Mouse (Mus musculus): ENCODE data around the gene Rhoa. TPM values are rescaled to one million over a fixed set of nuclear protein-coding genes. Genes with fewer than 3 reads are reported as not detected.
"Not testable (repeated sequence)": the region's sequence is repeated elsewhere in the genome, so short reads cannot be mapped to it uniquely, and the experiment has no call there.

Rhoa gene
- polyA plus RNA-seq (2015; fragmentation: Nextera tagmentation; extraction: Ambion mirVana) = 437 and 448 TPM in 2 replicates

- Histone ChIP-seq H3K4me3 (peak within 1 kb of the TSS; percentile 94), H3K9ac (peak within 1 kb of the TSS; percentile 98), H3K27me3 (no peaks in the 10 kb centered on the region), H3K27ac (peak within 1 kb of the TSS; percentile 100), H3K4me2 (peak within 1 kb of the TSS; percentile 86), H3K4me1 (peaks cover 27% of the 10 kb centered on the region), H3K36me3 (peaks cover 31% of the 10 kb centered on the region), H3K9me3 (no peaks in the 10 kb centered on the region)
- ATAC-seq (ENCODE audit: insufficient number of reproducible peaks, insufficient read depth, low FRiP score, low TSS enrichment, low read depth) = peak; percentile 98
- under 1% methylated on average over 78 of the region's 81 CpGs for WGBS
These were observed at the start of gene Rhoa, which contains the start of gene Tcta for GRCm38 (mm10) chr9:108305629-108306520. Rhoa (plus strand) TSS chr9:108306129. Tcta (minus strand) TSS chr9:108306160.

- H3K36me3 ChIP-seq = no peaks in the 10 kb centered on the region
- H3K27me3 ChIP-seq = no peaks in the 10 kb centered on the region
- no peaks in the 10 kb centered on the region for H3K9me3 ChIP-seq
- WGBS = 83% methylated on average over 4 of the region's 4 CpGs
- H3K9ac ChIP-seq = no peak overlapping the region
- ATAC-seq (ENCODE audit: insufficient number of reproducible peaks, insufficient read depth, low FRiP score, low TSS enrichment, low read depth) = no peak
- H3K4me1 ChIP-seq = peaks cover 22% of the 10 kb centered on the region
- H3K4me2 ChIP-seq = no peak overlapping the region
- no peak overlapping the region for H3K27ac ChIP-seq
- no peak overlapping the region for H3K4me3 ChIP-seq
These were observed 45.4 kb upstream of the Rhoa start for GRCm38 (mm10) chr9:108260526-108260925.

- no peaks in the 10 kb centered on the region for H3K36me3 ChIP-seq
- no peaks in the 10 kb centered on the region for H3K9me3 ChIP-seq
- peaks cover 22% of the 10 kb centered on the region for H3K4me1 ChIP-seq
- H3K27ac ChIP-seq = no peak overlapping the region
- no peaks in the 10 kb centered on the region for H3K27me3 ChIP-seq
- 0 out of 2 replicates have a peak overlapping the region, but pooled peaks have one; percentile 11 for H3K9ac ChIP-seq
- H3K4me2 ChIP-seq = peak overlapping the region; percentile 76
- 76% methylated on average over 7 of the region's 7 CpGs for WGBS
- H3K4me3 ChIP-seq = 0 out of 2 replicates have a peak overlapping the region, but pooled peaks have one; percentile 97
- no peak for ATAC-seq (ENCODE audit: insufficient number of reproducible peaks, insufficient read depth, low FRiP score, low TSS enrichment, low read depth)
These were observed 44.1 kb upstream of the Rhoa start for GRCm38 (mm10) chr9:108261865-108262264.

DNA sequence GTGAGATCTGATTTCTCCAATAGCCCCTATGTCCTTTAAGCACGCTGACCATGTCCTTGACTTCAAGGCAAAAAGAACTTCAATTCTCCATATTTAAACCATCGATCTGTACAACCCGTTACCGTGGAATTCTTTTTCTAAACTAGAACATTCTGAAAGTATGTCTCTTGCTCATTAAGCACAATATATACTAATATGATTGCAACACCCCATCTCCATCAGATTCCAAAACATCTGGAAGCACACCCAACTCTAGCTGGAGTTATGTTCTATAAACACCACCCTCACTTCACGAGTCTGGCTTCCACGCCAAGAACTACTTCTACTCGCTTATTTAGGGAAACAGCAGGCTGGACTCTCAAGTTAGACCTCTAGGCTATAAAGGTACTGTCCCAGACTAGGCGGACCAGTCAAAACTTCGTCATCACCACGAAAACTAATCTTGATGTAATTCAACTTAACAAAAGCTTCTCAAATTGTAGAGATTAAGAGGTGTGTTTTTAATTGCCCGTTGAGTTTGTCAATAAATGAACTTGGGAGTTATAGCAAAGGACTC, 43.4 kb upstream of the Rhoa start:
- H3K4me1 ChIP-seq = peaks cover 22% of the 10 kb centered on the region
- no peak for ATAC-seq (ENCODE audit: insufficient number of reproducible peaks, insufficient read depth, low FRiP score, low TSS enrichment, low read depth)
- no peaks in the 10 kb centered on the region for H3K36me3 ChIP-seq
- WGBS = 39% methylated on average over 11 of the region's 11 CpGs
- no peak overlapping the region; the same call in 1 of the 2 replicates for H3K27ac ChIP-seq
- peak overlapping the region; percentile 88 for H3K9ac ChIP-seq
- peak overlapping the region; percentile 76 for H3K4me2 ChIP-seq
- no peaks in the 10 kb centered on the region for H3K27me3 ChIP-seq
- peak overlapping the region; percentile 97 for H3K4me3 ChIP-seq
- H3K9me3 ChIP-seq = no peaks in the 10 kb centered on the region

GRCm38 (mm10) chr9:108263131-108263681, 42.7 kb upstream of the Rhoa start:
- H3K4me2 ChIP-seq = peak overlapping the region; percentile 76
- peak overlapping the region; percentile 88 for H3K9ac ChIP-seq
- WGBS = under 1% methylated on average over 62 of the region's 62 CpGs
- H3K27ac ChIP-seq = peak overlapping the region; percentile 87
- no peaks in the 10 kb centered on the region for H3K36me3 ChIP-seq
- no peaks in the 10 kb centered on the region for H3K9me3 ChIP-seq
- peak; percentile 53 for ATAC-seq (ENCODE audit: insufficient number of reproducible peaks, insufficient read depth, low FRiP score, low TSS enrichment, low read depth)
- H3K4me1 ChIP-seq = peaks cover 22% of the 10 kb centered on the region
- H3K27me3 ChIP-seq = no peaks in the 10 kb centered on the region
- H3K4me3 ChIP-seq = peak overlapping the region; percentile 97

DNA sequence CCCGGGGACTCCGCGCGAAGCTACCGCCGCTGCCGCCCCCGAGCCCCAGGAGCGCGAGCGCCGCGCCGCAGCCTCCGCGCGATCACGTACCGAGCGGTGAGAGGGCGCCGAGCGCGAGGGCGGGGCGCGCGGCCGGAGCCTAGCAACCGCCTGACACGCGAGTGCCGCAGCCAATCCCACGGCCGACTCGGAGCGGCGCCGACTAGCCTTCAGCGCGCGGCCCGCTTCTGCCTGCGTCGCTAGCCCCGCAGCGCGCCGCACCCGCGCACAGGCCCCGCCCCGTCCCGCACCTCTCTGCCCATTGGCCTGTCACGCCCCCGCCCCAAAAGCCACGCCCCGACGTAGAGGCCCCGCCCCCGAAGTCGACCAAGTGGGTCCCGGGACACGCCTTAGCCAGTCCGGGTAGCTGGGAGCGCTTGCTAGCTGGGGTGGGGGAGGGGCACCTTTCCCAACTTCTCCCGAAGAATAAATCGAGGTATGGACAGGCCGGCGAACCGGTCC, 42.2 kb upstream of the Rhoa start, which contains the start of gene Dag1:
Gene Dag1, minus strand, starts transcription at position 269 of the 501 bp plus-strand sequence.
- H3K27me3 ChIP-seq = no peaks in the 10 kb centered on the region
- no peaks in the 10 kb centered on the region for H3K9me3 ChIP-seq
- H3K4me3 ChIP-seq = peak within 1 kb of the TSS; percentile 97
- no peaks in the 10 kb centered on the region for H3K36me3 ChIP-seq
- peak within 1 kb of the TSS; percentile 87 for H3K27ac ChIP-seq
- H3K4me2 ChIP-seq = peak within 1 kb of the TSS; percentile 76
- peaks cover 22% of the 10 kb centered on the region for H3K4me1 ChIP-seq
- WGBS = under 1% methylated on average over 70 of the region's 71 CpGs
- peak; percentile 98 for ATAC-seq (ENCODE audit: insufficient number of reproducible peaks, insufficient read depth, low FRiP score, low TSS enrichment, low read depth)
- H3K9ac ChIP-seq = peak within 1 kb of the TSS; percentile 88

DNA sequence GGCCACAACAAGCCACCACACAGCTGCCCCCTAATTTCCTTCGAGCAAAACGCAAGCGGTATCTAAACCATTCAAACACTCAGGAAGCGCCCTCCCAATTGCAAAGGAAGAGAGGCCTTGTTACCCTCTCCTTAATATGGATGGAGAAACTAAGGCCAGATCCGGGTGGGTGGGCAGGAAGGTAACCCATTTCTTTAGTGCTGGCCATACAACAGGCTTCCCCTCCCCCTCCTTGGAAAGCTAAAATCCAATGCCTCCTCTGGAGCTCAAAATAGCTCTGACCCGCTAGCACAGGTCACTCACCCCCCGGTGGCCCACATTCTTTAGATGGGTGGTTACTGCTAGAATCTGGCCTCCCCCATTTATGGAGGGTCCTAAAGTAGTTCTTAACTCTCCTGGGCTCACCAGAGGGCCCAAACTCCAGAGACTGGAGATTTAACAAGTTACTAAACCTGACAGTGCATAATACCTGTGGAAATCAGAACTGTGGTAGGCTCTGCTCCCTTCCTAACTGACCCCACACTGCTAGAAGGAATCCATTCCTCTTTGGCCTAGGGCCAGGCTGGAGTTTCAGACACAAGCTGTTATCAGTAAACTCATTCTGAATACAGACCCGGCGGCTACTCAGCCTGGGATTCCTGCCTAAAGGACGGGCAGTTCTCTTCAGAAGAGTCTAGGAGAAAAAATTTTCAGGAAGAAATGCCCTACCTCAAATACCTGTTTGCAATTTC, 41.6 kb upstream of the Rhoa start:
- Histone ChIP-seq H3K9ac (peak overlapping the region; percentile 88; the same call in 1 of the 2 replicates), H3K36me3 (no peaks in the 10 kb centered on the region), H3K27me3 (no peaks in the 10 kb centered on the region), H3K9me3 (no peaks in the 10 kb centered on the region), H3K4me2 (peak overlapping the region; percentile 76), H3K27ac (peak overlapping the region; percentile 87), H3K4me3 (peak overlapping the region; percentile 97), H3K4me1 (peaks cover 22% of the 10 kb centered on the region)
- 11% methylated on average over 10 of the region's 10 CpGs for WGBS
- ATAC-seq (ENCODE audit: insufficient number of reproducible peaks, insufficient read depth, low FRiP score, low TSS enrichment, low read depth) = peak; percentile 22

GRCm38 (mm10) chr9:108266261-108266935, 39.5 kb upstream of the Rhoa start:
- 51% methylated on average over 10 of the region's 10 CpGs for WGBS
- no peak for ATAC-seq (ENCODE audit: insufficient number of reproducible peaks, insufficient read depth, low FRiP score, low TSS enrichment, low read depth)
- Histone ChIP-seq H3K4me1 (peaks cover 22% of the 10 kb centered on the region), H3K4me2 (no peak overlapping the region), H3K4me3 (no peak overlapping the region), H3K27me3 (no peaks in the 10 kb centered on the region), H3K9me3 (no peaks in the 10 kb centered on the region), H3K9ac (no peak overlapping the region), H3K36me3 (no peaks in the 10 kb centered on the region), H3K27ac (no peak overlapping the region)

GRCm38 (mm10) chr9:108267691-108268090, 38.2 kb upstream of the Rhoa start:
- H3K9me3 ChIP-seq = no peaks in the 10 kb centered on the region

DNA sequence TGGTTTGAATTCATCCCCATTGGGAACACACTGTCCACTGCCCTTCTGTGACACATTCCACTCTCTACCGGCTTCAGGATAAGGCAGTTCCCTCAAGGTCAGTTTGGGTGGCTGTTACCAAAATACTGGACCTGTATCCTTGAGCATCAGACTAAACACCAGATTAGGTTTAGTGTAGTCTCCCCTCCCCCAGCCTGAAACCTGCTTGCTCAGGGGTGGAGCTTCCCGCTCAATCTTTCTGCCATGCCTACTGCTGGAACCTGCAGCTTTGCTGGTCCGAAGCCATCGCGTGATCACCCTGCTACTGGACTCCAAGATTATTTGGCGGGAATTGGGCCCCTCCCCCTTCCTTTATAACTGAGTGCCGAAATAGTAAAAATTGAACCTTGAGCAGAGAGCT, 37.2 kb upstream of the Rhoa start:
- H3K27ac ChIP-seq; H3K36me3 ChIP-seq; H3K4me2 ChIP-seq; H3K27me3 ChIP-seq; H3K9ac ChIP-seq; H3K9me3 ChIP-seq; H3K4me3 ChIP-seq; ATAC-seq (ENCODE audit: insufficient number of reproducible peaks, insufficient read depth, low FRiP score, low TSS enrichment, low read depth): not testable (repeated sequence)
- 76% methylated on average over 7 of the region's 7 CpGs for WGBS
- peaks cover 16% of the 10 kb centered on the region for H3K4me1 ChIP-seq

More at GRCm38 (mm10) chr9:108267691-108268090, 38.2 kb upstream of the Rhoa start:
- no peak overlapping the region for H3K9ac ChIP-seq
- ATAC-seq (ENCODE audit: insufficient number of reproducible peaks, insufficient read depth, low FRiP score, low TSS enrichment, low read depth) = no peak
- H3K36me3 ChIP-seq = no peaks in the 10 kb centered on the region
- 80% methylated on average over 7 of the region's 7 CpGs for WGBS
- H3K4me3 ChIP-seq = no peak overlapping the region
- no peaks in the 10 kb centered on the region for H3K27me3 ChIP-seq
- no peak overlapping the region for H3K27ac ChIP-seq
- H3K4me1 ChIP-seq = peaks cover 17% of the 10 kb centered on the region
- H3K4me2 ChIP-seq = no peak overlapping the region
